Mouse (Mus musculus) midbrain, postnatal 0 days (tissue): Measurements from ENCODE around the gene Mettl7a2. TPM values are rescaled to one million over a fixed set of nuclear protein-coding genes. Genes with fewer than 3 reads are reported as not detected.
"Not testable (repeated sequence)": the region's sequence is repeated elsewhere in the genome, so short reads cannot be mapped to it uniquely, and the experiment has no call there.

Experiments used
- ATAC-seq: fragments of 200-750 bp; cut with Nextera tagmentation; 2 replicates; pipeline ENCODE4 v1.8.0; 2017; ENCODE audit warnings: moderate number of reproducible peaks, mild to moderate bottlenecking, moderate TSS enrichment, moderate library complexity; ENCODE audit not compliant: low FRiP score
- DNase-seq: peaks from one replicate; pipeline ENCODE4 v3.0.0-alpha.2; 2015; ENCODE audit warnings: low spot score
- H3K27ac ChIP-seq: fragments of 300-500 bp; sonication (generic); 2 replicates; pipeline ENCODE4 v1.5.1; 2014; ENCODE audit warnings: low read depth, mild to moderate bottlenecking, low read length, mixed read lengths
- H3K27me3 ChIP-seq: fragments of 300-500 bp; sonication (generic); 2 replicates; pipeline ENCODE4 v1.6.1; 2014; ENCODE audit warnings: low read length, control low read depth, mixed read lengths; ENCODE audit not compliant: insufficient read depth
- H3K36me3 ChIP-seq: fragments of 300-500 bp; sonication (generic); 2 replicates; pipeline ENCODE4 v1.6.1; 2014; ENCODE audit warnings: low read length, control low read depth, mixed read lengths; ENCODE audit not compliant: insufficient read depth
- H3K4me1 ChIP-seq: fragments of 300-500 bp; sonication (generic); 2 replicates; pipeline ENCODE4 v1.6.1; 2014; ENCODE audit warnings: mild to moderate bottlenecking, control low read depth, antibody characterized with exemption, low read length, mixed read lengths; ENCODE audit not compliant: insufficient read depth
- H3K4me2 ChIP-seq: fragments of 300-500 bp; sonication (generic); 2 replicates; pipeline ENCODE4 v1.6.1; 2014; ENCODE audit warnings: low read depth, mild to moderate bottlenecking, low read length, mixed read lengths; ENCODE audit not compliant: poor library complexity, severe bottlenecking
- H3K4me3 ChIP-seq: fragments of 300-500 bp; sonication (generic); 2 replicates; pipeline ENCODE4 v1.5.1; 2014; ENCODE audit warnings: low read depth, mild to moderate bottlenecking, low read length, moderate library complexity
- H3K9ac ChIP-seq: fragments of 300-500 bp; sonication (generic); replicated peaks from 2 replicates; pipeline ENCODE4 v1.6.1; 2014; ENCODE audit warnings: mild to moderate bottlenecking, low read length, moderate library complexity, mixed read lengths; ENCODE audit not compliant: poor library complexity, severe bottlenecking
- H3K9me3 ChIP-seq: fragments of 300-500 bp; sonication (generic); 2 replicates; pipeline ENCODE4 v1.6.1; 2016; ENCODE audit warnings: low read length, control low read depth
- CTCF ChIP-seq: IDR thresholded peaks from 2 replicates; pipeline ENCODE4 v1.5.1; 2016; ENCODE audit warnings: antibody characterized with exemption, mild to moderate bottlenecking
- WGBS: fragments of 180-500 bp; shearing (Covaris S2); extraction: QIAGEN DNeasy Blood & Tissue Kit; methylation state at CpG from one replicate; pipeline ENCODE4 v1.1.7; 2014; 5-methylcytosine and 5-hydroxymethylcytosine counted together
- polyA plus RNA-seq: library from polyadenylated mRNA; unstranded; fragments of >200 nt; fragmentation: Nextera tagmentation; extraction: Ambion mirVana; gene quantifications from 2 replicates; pipeline ENCODE4 v1.2.1, GENCODE M21; 2015
- total RNA-seq: library from RNA; depleted of rRNA; stranded (reverse); fragments of >200 nt; gene quantifications from 2 replicates; pipeline ENCODE4 v1.2.3, GENCODE M21; 2014; rRNA removed

The Mettl7a2 gene
- total RNA-seq (not detected in 2 replicates), polyA plus RNA-seq (not detected in 2 replicates)

DNA sequence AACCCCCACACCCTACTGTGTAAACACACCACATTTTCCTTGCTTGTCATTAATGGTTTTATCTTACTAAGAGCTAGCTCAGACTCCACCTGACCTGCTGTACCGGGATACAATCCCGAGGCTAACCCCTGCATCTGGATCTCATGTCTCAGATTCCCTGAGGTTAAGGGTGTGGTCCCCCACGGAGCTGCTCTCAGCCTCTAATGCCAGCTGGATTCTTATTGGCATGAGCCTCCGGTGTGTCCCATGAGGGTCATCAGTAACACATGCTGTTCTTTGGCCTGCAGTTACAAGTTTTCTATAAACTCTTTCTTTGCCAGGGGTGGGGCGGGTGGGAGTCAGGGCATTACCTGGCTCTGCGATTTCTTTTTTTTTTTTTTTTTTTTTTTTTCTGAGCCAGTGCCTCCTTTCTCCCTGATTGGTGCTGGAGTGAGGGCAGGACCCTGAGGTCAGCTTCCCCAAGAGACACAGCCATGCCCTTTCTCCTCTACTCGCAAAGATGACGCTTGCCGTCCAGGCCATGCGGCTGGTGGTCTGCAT, at the start of gene Mettl7a2, which contains the start of gene Methig1:
Mettl7a2 (plus strand) TSS at position 490 of the 540 bp plus-strand sequence.
Methig1 (plus strand) TSS at position 439 of the 540 bp plus-strand sequence.
- Histone ChIP-seq H3K4me1 (no peaks in the 10 kb centered on the region), H3K9ac (no peak within 1 kb of the TSS), H3K4me3 (no peak within 1 kb of the TSS), H3K4me2 (no peak within 1 kb of the TSS), H3K27me3 (no peaks in the 10 kb centered on the region), H3K27ac (no peak within 1 kb of the TSS), H3K9me3 (no peaks in the 10 kb centered on the region), H3K36me3 (no peaks in the 10 kb centered on the region)
- TF ChIP-seq CTCF, result no peak
- no peak for DNase-seq
- 85% methylated on average over 10 of the region's 10 CpGs for WGBS
- ATAC-seq, result no peak

DNA sequence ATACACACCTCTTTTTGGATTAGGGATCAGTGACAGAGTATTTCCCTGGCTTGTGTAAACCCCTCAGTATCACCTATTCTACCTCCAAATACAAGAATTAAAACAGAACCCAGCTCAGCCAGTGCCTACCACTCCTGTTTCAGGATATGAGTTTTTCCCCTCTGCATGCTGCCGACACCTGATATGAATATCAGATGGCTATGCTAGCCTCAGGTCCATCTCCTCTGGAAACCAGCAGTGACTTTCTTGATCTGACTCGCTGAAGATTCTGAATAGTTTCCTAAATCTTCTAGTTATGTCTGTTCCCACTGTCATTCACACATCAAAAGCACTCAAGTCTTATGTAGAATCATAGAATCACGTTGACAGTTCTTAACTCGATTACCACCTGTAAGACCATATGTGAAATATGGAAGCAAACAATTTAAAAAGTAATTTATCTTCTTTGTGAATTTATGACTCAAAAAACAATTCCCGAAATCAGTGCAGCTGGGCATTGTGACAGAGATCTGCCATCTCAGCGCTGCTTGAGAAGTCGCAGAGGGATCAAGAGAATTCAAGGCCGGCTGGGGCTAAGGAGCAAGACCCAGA, 49.5 kb upstream of the Mettl7a2 start:
- Histone ChIP-seq H3K36me3 (no peaks in the 10 kb centered on the region), H3K27ac (0 out of 2 replicates have a peak overlapping the region, but pooled peaks have one; percentile 85), H3K4me3 (peak overlapping the region; percentile 48), H3K4me2 (peak overlapping the region; percentile 80), H3K9me3 (no peaks in the 10 kb centered on the region), H3K27me3 (no peaks in the 10 kb centered on the region), H3K9ac (peak overlapping the region; percentile 75), H3K4me1 (no peaks in the 10 kb centered on the region)
- WGBS, result 38% methylated on average over 8 of the region's 8 CpGs
- ATAC-seq, result no peak
- DNase-seq, result no peak
- TF ChIP-seq CTCF, result no peak

DNA sequence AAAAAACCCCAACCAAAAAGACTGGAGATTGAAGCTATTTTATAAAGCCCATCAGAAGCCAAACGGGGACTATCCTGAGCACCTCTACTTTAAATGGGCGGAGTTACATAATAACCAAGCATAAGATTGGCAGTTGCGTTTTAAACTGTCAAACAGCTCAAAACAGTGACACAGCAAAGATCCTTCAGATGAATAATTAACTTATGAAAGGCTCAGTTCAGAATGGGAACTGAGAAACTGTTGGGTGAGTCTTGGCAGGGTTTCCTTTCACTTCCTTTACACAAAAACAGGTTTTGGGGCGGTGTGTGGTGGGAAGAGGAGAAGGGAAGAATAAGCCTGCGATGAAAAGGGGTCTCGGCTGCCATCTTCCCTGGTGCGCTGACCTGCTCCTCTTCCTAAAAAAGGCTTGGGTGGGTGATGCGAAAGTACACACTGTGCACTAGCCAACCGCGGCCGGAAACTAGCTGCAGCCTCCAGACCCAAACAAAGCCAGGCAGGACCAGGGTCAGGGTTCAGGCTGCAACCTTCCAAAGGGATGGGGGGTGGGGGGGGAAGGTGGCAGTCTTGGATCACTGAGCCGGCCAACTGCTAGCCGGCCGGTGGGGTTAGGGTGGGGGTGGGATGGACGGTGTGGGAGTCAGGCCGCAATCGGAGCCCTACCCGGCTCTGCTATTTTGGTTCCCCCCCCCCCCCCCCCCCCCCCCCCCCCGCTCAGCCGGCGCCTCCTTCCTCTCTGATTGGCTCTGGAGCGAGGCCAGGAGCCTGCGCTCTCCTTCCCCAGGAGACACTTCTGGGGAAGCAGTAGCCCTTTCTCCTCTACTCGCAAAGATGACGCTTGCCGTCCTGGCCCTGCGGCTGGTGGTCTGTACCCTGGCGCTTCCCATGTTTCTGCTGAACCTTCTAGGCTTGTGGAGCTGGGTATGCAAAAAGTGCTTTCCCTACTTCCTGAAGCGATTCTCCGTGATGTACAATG, 48.7 kb upstream of the Mettl7a2 start, which contains the start of gene Mettl7a1:
Mettl7a1 (plus strand) TSS at position 122 of the 973 bp plus-strand sequence.
- 3% methylated on average over 23 of the region's 30 CpGs for WGBS
- ATAC-seq, result peak; percentile 72
- H3K9ac ChIP-seq, result peak within 1 kb of the TSS; percentile 75
- no peaks in the 10 kb centered on the region for H3K27me3 ChIP-seq
- H3K4me3 ChIP-seq, result peak within 1 kb of the TSS; percentile 48
- DNase-seq, result peak; percentile 91
- TF ChIP-seq CTCF, result no peak
- H3K9me3 ChIP-seq, result no peaks in the 10 kb centered on the region
- H3K27ac ChIP-seq, result peak within 1 kb of the TSS; percentile 85
- no peaks in the 10 kb centered on the region for H3K36me3 ChIP-seq
- peak within 1 kb of the TSS; percentile 80 for H3K4me2 ChIP-seq
- no peaks in the 10 kb centered on the region for H3K4me1 ChIP-seq

DNA sequence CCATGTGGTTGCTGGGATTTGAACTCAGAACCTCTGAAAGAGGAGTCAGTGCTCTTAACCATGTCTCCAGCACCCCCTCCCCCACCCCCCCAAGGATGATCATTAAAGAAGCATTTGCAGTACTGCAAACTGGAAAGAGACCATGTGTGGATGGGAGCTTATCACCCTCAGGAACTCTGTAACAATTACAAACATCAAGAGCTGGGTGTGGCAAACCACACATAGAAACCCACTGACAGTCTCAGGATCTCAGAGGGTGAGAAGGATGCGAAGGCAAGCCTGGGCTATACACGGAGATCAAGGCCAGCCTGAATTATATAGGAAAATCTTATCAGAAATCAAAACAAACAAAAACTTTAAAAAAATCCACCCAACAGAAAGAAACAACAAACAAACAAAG, 46.8 kb upstream of the Mettl7a2 start:
- no peak for ATAC-seq
- no peaks in the 10 kb centered on the region for H3K27me3 ChIP-seq
- no peak overlapping the region for H3K4me3 ChIP-seq
- DNase-seq, result no peak
- no peak overlapping the region for H3K4me2 ChIP-seq
- no peak overlapping the region for H3K27ac ChIP-seq
- no peak for TF ChIP-seq CTCF
- no peaks in the 10 kb centered on the region for H3K36me3 ChIP-seq
- no peaks in the 10 kb centered on the region for H3K4me1 ChIP-seq
- 90% methylated on average over 2 of the region's 2 CpGs for WGBS
- H3K9me3 ChIP-seq, result no peaks in the 10 kb centered on the region
- no peak overlapping the region for H3K9ac ChIP-seq

DNA sequence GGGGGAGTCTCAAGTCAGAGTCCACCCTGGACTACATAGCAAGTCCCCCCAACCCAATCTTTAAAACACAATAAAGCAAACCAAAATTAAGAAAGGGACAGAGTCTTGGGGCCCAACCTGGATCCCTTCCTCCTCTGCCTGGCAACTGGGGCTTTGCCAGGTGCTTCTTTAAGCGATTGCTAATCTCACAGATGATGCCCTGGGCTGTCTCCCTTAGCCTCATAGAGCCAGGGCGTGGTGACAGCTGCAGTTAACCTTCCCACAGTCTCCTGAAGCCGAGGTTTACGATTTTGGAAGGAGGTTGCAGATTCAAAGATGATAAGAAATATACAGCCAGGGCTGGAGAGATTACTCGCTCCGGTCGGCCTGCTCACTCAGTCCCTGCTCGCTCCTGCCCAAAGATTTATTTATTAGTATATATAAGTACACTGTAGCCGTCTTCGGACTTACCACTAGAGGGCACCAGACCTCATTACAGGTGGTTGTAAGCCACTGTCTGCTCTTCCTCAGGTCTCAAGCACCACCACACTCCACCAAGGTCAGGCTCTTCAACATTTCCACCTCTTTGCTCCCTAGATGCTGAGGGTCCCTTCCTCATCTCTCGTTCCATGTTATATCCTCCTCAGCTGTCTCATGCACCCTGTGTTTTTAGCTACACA, 45.4 kb upstream of the Mettl7a2 start:
- H3K4me3 ChIP-seq, H3K27me3 ChIP-seq, H3K27ac ChIP-seq, H3K4me1 ChIP-seq, H3K4me2 ChIP-seq, H3K36me3 ChIP-seq, ATAC-seq, H3K9ac ChIP-seq, H3K9me3 ChIP-seq: not testable (repeated sequence)
- peak; percentile 66 for TF ChIP-seq CTCF
- DNase-seq, result peak; percentile 65
- WGBS, result 38% methylated on average over 11 of the region's 11 CpGs
